Mouse (Mus musculus) skeletal muscle tissue, postnatal 0 days (tissue): ENCODE results near the gene Gm17720. TPM values are rescaled to one million over a fixed set of nuclear protein-coding genes. Genes with fewer than 3 reads are reported as not detected.

ENCODE experiments used
- polyA plus RNA-seq: library from polyadenylated mRNA; unstranded; fragments of >200 nt; fragmentation: Nextera tagmentation; extraction: Ambion mirVana; gene quantifications from 2 replicates; pipeline ENCODE4 v1.2.1, GENCODE M21; 2015

The Gm17720 gene
- not detected in 2 replicates for polyA plus RNA-seq

GRCm38 (mm10) chr8:110102653-110103052 is at the start of gene Gm17720:
Gm17720 (minus strand) TSS chr8:110102753.

GRCm38 (mm10) chr8:110100907-110101306 is 1.6 kb downstream of the Gm17720 start, which contains the start of gene Gm21964:
Gm21964 (plus strand) TSS chr8:110101207.

GRCm38 (mm10) chr8:110079282-110080221 is 23.0 kb downstream of the Gm17720 start, which contains the start of gene Zfp612:
Zfp612 (plus strand) TSS chr8:110079746.

GRCm38 (mm10) chr8:110039659-110040058 is 62.9 kb downstream of the Gm17720 start, which contains the start of gene Chst4:
Chst4 (minus strand) TSS chr8:110039740.

Other genes with a start within 250 kb of the Gm17720 start
- gene Phlpp2, start 234.2 kb downstream of the Gm17720 start, polyA plus RNA-seq, result 0.82 and 1.2 TPM in 2 replicates
- 0.24 and 0.32 TPM in 2 replicates for gene Marveld3, start 140.6 kb downstream of the Gm17720 start, polyA plus RNA-seq
- 0.07 TPM in 1 of 2 replicates, not detected in the other for gene Tat, start 112.3 kb downstream of the Gm17720 start, polyA plus RNA-seq
- not detected in 2 replicates for gene Chst4, start 63.0 kb downstream of the Gm17720 start, polyA plus RNA-seq
- 4.8 and 5.8 TPM in 2 replicates for gene Zfp612, start 23.0 kb downstream of the Gm17720 start, polyA plus RNA-seq
- gene Gm21964, start 1.5 kb downstream of the Gm17720 start, polyA plus RNA-seq, result not detected in 2 replicates
- 0.23 TPM in 1 of 2 replicates, not detected in the other for gene Calb2, start 65.5 kb upstream of the Gm17720 start, polyA plus RNA-seq
- 3.3 and 3.4 TPM in 2 replicates for gene Cmtr2, start 112.9 kb upstream of the Gm17720 start, polyA plus RNA-seq
- 0.12 and 0.21 TPM in 2 replicates for gene Hydin, start 164.2 kb upstream of the Gm17720 start, polyA plus RNA-seq